Mouse (Mus musculus) ovary, postnatal 10 days (tissue): ENCODE data around the gene Morf4l1.
"Not testable (repeated sequence)": the region's sequence is repeated elsewhere in the genome, so short reads cannot be mapped to it uniquely, and the experiment has no call there.

ENCODE experiments used
- DNase-seq: peaks from one replicate; pipeline ENCODE4 v3.0.0; 2022; ENCODE audit warnings: low spot score

The Morf4l1 gene

DNA sequence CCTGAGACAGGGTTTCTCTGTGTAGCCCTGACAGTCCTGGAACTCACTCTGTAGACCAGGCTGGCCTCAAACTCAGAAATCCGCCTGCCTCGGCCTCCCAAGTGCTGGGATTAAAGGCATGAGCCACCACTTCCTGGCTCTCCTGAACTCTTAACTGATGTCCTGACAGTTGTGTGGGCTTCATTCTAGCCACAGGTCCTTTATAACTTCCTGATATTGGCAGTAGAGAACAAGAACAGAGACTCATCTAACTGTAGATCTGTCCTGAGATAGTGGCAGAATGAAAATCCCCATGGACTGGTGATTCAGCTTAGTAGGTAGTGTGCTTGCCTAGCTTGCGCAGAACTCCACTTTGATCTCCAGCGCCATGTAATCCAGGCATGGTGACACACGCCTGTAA is 53.6 kb downstream of the Morf4l1 start:
- not testable (repeated sequence) for DNase-seq

DNA sequence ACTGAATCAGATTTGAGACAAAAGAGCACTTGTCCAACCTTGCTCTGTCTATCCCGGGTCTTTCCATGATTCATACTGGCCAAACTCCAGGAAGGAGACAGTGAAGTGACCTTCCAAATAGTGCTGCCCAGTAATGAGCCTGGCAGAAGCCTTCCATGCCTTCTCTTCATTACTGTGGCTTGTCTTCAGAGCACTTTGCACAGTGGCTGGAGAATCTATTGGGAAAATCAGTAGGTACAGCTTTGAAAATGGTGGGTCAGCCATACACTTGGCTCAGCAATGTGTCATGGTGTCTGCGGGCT is 54.0 kb downstream of the Morf4l1 start:
- DNase-seq, result no peak

DNA sequence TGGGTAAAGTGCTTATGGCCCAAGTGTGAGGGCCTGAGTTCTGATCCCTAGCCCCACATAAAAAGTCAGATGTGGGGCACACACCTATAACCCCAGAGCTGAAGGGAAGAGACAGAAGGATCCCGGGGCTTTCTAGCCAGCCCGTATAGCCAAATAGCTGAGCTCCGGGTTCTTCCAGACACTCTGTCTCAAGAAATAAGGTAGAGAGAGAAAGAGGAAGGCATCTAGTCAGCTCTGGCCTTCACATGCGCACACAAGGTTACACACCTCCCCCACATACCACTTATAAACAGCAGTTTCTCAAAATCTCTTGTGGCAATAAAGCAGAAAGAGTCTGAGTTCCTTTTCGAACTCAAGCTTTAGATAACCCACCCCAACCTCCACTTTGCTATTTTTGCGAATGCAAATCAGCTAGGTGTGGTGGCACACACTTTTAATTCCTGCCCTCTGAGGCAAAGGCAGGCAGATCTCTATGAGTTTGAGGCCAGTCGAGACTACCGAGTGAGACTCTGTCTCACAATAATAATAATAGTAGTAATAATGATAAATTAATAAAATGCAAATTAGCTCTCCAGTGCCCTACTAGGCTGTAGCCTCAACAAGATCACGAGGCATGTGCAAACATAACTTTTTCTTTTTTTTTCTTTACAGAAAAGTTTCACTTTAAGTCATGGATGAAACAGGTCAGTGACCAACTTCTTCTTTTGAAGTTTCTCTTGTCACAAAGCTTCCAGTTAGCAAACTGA is 54.6 kb downstream of the Morf4l1 start:
- DNase-seq, result no peak

DNA sequence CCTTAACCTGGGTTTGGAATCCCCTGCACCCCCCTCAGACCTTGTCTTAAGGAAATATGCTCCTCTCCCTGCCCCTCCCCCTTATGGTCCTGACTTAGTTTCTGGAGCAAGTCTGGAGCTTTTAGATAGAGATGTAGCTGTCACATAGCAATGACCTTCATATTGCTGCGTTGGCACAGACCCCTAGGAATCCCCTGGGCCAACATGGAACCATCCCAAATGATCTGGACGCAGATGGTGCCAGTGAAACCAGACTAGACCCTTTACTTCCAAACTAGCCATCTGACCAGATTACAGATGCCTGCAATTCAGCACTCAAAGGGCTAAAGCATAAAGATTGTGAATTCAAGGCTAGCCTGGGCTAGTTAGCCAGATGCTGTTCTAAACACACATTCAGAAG is 57.9 kb downstream of the Morf4l1 start:
- DNase-seq, result no peak

DNA sequence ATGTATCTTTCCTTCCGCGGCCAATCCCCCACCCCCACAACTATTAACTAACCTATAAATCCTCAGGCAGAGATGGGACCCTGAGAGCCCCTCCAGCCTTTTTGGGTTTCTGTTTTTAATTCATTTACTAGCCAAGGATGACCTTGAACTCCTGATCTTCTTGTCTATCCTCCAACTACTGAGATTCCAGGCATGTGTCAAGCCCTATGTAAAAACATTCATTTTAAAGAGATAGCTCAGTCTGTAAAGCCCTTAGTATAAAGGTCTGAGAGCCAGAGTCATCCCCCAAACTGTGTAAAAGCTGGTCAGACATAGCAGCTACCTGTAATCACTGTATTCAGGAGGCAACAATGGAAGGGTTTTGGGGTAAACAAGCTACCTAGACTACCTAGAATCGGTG is 58.7 kb downstream of the Morf4l1 start:
- no peak for DNase-seq

DNA sequence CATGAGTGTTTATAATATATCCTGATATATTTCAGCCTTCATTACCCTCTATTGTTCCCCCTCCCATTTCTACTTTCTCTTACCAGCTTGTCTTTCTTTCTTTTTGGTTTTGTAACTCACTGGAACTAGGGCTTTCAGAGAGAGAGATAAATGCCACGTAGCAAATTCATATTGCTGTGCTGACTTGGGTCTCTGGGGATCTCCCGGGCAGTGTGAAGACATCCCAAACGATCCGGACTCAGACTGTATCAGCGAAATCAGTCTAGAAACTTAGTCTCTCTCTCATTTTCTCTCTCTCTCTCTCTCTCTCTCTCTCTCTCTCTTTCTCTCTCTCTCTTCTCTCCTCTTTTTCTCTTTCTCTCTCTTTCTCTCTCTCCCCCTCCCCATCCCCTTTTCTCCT is 59.2 kb downstream of the Morf4l1 start:
- no peak for DNase-seq

DNA sequence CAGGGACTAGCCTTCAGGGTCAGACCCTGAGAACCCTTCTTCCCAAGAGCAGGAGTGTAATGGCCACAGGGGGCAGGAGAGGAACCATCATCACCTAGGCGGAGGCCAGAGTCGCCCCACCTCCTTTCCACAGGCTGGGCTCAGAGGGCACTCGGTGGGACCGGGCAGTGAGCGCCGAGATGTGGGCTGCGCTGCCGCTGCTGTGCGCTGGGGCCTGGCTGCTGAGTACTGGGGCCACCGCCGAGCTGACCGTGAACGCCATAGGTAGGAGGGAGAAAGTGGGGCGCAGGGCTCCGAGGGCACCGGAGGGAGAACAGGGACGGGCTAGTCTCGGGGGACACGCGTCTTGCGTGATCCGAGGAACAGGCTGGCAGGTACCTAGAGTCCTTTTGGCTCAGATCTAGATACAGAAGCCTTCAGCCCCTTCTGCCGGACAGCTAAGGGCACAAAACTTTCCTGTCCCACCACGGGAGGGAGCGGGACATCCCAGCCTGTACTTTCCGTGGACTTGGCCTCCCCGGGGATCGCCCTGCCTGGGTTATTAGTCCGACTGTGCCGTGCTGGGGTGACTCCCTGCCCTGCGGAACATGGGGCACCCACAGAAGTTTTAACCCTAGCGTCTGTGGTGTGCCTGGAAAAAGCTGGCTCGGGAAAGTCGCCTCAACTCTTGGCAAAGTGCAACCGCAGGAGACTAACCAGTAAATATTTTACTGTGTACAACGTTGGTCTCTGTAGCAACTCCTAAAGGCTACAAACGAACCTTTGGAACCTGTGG is 60.0 kb downstream of the Morf4l1 start:
- peak; percentile 36 for DNase-seq

DNA sequence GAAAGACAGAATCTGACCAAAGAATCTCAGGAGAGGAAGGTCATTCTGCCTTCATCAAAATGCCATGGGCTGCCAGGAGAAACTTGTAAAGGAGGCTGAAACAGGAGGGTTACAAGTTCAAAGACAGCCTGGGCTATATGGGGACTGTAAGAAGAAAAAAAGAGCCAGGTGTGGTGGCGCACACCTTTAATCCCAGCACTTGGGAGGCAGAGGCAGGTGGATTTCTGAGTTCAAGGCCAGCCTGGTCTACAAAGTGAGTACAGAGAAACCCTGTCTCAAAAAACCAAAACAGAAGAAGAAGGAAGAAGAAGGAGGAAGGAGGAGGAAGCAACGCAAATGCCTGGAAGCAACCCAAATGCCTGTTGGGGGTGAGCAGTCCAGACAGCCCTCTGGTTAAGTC is 60.7 kb downstream of the Morf4l1 start, which contains the start of gene Ctsh:
Gene Ctsh (plus strand): TSS at position 301 of the 400 bp plus-strand sequence.
- DNase-seq, result no peak

DNA sequence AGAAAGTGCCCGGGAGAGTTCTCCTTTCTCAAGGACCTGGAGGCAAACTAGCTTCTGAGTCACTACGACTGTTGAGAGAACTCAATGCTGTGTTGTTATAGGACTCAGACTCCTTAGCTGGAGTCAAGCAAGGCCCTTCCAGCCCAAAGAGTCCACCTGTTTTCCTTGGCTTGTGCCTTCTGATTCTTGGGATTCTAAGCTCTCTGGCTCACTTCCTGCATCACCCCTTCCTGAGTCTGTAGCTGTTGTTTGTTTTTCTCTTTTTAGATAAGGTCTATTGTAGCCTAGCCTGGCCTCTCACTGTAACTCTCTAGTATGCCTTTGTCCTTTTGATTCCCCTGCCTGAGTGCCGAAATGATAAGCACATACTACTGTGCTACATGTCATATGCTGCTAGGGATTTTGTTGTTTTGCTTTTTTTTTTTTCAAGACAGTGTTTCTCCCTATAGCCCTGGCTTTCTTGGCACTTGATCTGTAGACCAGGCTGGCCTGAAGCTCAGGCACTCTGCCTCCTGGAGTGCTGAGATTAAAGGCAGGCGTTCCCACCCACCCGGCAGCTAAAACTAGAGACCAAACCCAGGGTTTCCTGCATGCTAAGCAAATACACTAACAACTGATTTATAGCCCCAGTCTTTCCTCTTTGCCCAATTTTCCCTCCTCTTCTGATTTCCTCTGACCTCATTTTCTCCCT is 66.5 kb downstream of the Morf4l1 start:
- DNase-seq, result no peak

DNA sequence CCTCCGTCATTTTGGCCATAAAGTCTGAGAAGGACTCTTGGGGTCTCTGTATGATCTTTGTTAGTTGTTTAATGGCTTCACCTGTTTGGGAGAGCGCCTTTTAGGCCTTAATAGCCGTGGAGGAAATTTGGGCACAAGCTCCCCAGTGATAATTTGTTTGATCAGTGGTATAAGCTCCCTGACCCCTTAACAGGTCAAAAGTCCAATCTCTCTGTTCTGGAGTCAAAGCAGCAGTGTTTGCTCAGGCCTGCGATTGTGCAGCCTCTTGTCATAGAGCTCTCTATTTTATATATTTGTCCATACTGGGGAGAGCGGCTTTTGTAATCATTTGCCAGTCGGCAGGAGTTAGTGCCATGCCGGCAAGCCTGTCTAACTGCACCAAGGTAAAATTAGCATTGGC is 69.4 kb downstream of the Morf4l1 start:
- DNase-seq, result no peak

DNA sequence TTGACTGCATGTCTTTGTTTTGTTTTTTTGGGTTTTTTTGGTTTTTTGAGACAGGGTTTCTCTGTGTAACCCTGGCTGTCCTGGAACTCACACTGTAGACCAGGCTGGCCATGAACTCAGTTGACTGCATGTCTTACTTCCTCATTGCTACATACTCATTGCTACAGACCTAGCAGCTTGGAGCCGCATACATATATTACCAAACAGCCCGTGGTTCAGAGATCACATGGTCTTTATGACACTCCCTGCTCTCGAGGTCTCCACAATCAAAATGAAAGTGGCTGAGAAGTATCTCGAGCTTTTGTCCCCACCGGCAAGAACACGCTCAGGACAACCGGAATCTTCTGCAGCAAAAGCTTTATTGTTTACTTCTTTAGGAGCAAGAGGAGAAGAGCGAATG is 71.7 kb downstream of the Morf4l1 start:
- DNase-seq, result not testable (repeated sequence)
